Mouse (Mus musculus) adrenal gland, adult (tissue): ENCODE measurements at regions not wholly inside any gene's neighbourhood (a gene's known extent, or its start where the extent isn't known, plus 50 kb on each side); places are given as distances from the start of the nearest gene placed in this dataset.

Experiments used
- DNase-seq, 2 experiments: peaks; one replicate each; pipeline ENCODE4 v3.0.0; 2022 to 2023; ENCODE audit warnings: low spot score in 1 of 2; ENCODE audit not compliant: inconsistent age in 2 of 2

DNA sequence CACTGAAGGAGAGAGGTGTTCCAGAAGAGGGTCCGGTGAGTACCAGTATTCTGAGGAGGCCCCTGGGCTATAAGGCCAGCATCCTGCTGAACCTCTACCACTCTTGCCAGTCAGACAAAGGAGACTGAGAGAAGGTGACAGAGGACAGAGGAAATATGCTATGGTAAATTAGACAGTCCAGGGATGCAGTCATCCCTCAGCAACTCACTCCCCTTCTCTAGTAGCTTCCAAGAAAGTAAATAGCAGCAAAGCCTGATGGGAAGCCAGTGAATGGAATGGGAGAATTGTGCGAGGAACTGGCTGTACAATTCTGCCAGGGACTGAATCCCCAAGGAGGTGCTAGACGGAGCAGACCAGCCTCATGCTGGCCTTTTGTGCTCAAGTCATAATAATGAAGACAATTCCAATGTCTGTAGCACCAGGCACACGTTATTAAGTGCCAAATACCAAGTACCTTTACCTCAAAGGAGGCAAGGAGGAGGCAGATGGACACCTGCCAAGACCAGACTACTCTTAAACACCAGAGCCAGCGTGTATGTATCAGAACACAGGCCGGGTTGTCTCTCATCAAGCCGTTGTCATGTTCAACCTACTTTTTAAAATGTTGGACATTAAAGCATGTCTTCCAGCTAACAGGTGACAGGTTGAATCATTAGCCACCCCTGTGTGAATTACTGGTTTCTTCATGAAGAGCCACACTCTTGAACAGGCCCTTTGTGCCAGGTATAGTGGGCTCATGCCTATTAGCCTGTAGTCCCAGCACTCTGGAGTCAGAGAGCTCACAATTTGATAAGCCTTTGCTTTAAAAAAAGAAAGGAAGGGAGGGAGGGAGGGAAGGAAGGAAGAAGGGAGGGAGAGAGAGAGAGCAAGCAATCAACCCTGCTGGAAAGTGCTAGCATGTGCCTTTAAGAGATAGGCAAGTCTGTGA lies 74.4 kb upstream of the Frmd6 start:
- peak in 1 of 2 experiments; percentile 45 for DNase-seq

DNA sequence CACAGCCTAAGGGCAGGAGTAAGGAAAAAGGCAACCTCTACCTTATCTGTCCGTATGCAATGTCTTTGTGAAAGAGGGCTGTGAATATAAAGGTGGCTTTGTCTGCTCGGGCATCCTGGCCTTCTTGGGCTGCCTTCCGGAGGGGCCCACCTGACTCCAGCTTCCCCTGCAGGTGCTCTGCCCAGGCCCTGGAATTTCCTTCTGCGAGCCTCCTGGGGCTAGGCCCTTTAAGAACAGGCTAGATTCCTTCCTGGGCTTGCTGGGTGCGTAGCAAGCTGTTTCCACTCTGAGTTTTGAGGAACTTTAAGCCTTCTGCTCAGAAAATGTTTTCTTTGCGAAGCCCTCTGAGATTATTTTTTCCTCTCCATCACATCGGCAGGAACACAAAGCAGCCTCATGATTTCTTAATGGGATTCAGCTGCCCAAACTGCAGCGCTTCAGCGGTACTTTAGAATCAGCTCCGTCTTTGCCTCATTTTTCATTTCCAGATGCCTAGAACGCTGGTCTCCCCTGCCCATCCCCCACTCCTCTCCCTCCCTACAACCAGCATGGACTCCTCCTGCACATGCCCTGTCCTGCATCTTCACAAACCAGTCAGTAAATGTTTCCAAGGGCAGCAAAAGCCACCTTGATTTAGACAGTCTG lies 72.9 kb upstream of the Frmd6 start:
- DNase-seq: peak in 1 of 2 experiments; percentile 46

DNA sequence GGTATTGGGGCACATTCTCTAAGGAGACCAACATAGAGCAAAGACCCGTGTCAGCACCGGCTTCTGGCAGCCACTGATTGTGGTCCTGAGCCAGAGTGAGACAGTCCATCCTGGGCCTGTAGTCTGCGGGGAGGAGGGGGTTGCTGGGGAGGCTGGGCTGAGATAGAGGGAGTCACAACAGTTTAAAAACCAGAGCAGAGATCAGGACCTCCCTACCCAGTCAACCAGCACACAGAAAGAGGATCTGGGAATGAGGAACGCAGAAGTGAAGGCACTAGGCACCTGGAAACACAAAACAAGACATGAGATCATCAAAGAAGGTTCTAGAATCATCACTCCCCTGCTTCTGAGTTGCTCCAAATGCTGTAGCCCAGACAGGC lies 72.4 kb upstream of the Frmd6 start:
- DNase-seq: no peak

DNA sequence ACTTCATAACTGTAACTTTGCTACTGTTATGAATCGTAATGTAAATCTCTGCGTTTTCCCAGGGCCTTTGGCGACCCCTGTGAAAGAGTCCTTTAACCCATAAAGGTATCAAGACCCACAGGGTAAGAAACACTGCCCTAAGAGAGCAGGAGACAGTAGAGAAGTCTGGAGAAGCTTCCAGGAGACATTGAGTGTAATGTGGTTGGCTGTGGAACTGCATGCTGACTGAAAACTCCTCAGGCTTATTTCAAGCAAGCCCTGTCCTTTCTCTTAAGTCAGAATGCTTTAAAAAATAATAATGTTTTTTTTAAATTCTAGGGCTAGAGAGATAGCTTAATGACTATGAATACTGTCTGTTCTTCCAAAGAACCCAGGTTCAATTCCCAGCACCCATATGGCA lies 71.9 kb upstream of the Frmd6 start:
- DNase-seq: no peak

DNA sequence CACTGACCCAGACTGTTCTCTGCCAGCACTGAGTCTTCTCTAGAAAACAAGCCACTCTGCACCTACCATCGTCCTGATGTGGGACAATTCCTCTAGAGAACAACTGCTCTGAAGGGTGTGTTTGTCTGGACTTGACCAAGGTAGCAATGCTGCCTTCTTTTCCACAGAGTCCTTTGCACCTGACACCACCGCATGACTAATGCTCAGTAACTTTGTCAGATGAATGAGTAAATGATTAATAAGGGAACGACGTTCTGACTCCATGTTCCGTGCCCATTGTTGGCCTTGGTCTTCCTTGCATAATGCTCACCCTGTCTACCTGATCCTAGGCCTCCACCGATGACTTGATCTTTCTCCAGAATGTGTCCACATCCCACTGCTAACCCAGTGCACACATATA lies 67.2 kb upstream of the Frmd6 start:
- DNase-seq: no peak

DNA sequence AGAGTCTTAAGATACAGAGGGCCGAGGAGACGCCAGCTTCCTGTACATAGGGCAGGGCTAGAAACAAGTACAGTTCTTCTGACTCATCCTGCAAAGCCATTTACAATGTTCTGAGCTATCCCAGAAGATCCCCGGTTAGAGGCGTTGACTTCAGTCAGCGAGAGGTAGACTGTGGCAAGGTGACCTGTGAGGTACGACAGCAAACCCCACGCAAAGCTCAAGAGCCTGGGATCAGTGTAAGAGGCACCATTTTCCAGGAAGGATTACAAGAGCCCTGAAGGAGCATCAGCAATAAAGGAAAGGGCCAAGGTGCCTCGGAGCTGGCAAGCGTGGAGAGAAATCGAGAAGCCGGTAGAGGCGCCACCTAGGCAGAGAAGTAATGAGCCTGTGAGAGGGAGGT lies 61.8 kb upstream of the Frmd6 start:
- no peak for DNase-seq

DNA sequence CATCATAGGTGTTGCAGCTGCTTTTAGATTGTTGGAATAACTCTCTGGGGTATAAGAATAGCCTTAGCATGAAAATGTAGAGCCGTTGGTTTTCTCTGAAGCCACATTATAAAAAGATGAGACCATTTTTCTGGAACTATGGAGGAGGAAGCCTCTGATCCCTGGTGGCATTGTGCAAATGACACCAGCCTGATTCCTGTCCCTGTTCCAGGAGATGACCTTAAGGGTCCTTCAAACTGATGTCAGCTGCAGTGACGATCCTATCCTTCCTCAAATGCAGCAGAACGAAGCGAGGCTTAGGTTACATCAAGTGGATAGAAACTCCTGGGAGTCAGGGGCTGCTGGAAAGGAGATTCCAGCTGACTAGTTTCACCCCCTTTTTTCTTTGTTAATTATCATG lies 59.0 kb upstream of the Frmd6 start:
- DNase-seq: peak; percentile 52 to 67

DNA sequence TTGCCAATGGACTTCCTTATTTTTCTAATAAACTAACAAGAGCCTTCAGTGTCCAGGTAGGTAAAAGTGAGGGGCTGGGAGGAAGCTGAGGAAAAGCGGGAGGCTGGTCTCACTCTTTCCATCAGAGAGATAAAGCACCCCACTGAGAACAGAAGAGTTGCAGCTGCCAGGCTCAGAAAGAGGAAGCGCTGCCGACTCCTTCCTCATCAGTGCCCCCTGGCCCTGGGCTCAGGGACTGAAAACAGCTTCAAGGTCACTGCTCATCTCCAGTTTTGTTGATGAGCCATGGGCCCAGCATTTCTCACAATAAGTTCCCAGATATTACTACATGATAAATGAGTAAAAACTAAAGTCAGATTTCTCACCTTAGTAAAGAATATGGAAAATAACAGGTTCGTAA lies 57.4 kb upstream of the Frmd6 start:
- no peak for DNase-seq

DNA sequence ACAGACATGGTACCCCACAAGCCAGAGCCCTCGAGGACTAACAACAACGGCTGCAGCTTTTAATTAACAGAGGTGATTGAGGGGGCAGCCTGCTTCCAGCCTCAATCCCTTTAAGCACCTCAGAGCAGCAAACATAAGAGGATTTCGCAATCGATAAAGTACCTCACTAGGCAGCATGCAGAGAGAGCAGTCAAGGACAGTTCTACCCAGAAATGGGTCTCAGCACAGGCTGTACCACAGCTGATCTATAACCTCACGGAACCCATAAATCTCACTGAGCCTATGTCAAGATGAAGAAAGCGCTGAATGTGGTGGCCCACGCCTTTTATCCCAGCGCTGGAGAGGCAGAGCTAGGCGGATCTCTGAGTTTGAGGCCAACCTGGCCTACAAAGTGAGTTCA lies 56.6 kb upstream of the Frmd6 start:
- peak; percentile 82 to 85 for DNase-seq

DNA sequence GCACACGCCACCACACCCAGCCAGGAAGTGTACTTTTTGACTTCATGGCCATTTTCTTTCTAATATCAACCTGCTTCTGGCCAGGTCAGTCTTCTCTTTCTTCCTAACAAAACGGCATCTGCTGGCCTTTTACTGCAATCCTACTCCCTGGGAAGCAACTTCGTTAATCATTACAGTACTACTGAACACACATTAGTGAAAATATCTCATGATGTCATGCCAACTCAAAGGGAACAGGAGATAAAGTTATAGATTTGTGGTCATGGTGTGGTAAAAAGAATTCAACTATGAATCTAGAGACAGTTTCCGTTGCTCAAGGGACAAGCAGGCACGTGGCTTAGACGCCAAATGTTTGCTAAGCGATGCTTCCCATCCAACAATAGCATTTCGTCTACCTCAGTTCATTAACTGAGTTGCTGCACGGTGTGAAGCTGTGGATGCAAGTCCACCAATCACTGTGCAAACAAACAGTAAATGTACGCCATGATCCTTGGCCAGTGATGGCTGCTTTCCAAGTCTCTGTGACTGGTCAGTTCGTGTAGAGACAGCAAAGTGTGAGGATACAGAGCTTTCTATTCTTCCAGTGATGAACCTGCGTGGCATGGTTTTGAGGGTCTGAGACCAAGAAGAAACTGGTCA lies 55.7 kb upstream of the Frmd6 start:
- no peak for DNase-seq

DNA sequence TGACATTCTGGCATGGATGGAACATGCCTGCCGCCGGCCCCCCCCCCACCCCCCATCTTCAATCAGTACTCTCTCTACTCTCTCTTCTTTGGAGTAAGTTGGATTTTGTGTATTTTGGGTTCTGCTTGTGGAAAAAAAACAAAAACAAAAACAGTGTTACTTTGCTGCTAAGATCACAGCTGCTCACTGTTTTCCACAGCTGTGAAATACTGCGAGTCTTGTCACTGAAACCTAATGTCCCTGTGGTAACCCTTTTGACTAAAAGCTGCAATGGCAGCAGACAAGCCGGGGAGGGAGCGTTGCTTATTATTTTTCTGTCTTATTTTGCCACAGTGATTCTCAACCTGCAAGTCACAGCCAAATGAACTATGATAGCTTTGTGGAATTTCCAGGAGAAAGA lies 51.3 kb upstream of the Frmd6 start:
- DNase-seq: peak in 1 of 2 experiments; percentile 32

DNA sequence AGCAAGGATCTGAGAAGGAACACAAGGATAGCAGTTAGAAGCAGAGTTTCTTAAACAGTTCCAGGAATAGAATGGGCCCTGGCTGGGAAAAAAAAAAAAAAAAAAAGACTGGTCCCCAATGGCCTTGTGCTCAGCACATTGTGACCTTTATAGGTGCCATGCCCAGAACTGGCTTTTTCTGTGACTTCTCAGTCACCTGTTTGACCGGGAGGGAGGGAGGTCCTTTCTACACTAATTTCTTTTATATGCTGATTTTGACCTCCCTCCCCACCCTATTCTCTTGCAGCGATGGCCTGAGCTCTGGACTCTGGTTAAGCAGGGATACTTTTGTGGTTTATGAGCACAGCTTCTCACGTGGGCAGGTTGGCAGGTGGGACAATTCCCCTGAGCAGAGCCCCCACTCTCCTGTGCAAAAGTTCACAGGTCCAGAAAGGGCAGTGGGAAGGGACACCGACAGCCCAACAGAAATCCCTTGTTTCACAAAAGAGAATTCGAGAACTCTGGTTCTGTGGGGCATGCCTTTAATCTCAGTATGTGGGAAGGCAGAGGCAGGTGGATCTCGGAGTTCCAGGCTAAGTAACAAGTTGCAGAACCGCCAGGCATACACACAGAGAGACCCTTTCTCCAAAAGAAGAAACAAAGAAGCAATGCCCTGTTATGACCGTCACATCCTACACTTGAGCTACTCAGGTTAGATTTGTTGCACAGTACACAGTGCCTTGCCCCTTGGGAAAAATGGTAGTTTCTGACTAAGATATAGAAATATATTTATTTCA lies 50.3 kb upstream of the Frmd6 start:
- DNase-seq: peak in 1 of 2 experiments; percentile 53
